Mouse (Mus musculus): Measurements from ENCODE around the gene Optn. TPM values are rescaled to one million over a fixed set of nuclear protein-coding genes. Genes with fewer than 3 reads are reported as not detected.

Gene Optn
- total RNA-seq, 2 experiments from 2014 or later: 23.5 to 26.4 TPM

- no peak for DNase-seq
Observed at GRCm38 (mm10) chr2:5029808-5030207, 34.0 kb downstream of the Optn start.

- no peak for DNase-seq
Observed at GRCm38 (mm10) chr2:5028047-5028446, 35.8 kb downstream of the Optn start.

GRCm38 (mm10) chr2:5027057-5027456, 36.8 kb downstream of the Optn start:
- no peak for DNase-seq

GRCm38 (mm10) chr2:5025162-5025733, 38.6 kb downstream of the Optn start:
- DNase-seq: no peak

- DNase-seq: no peak
Observed at GRCm38 (mm10) chr2:5023699-5024399, 40.0 kb downstream of the Optn start.

GRCm38 (mm10) chr2:5023275-5023674, 40.6 kb downstream of the Optn start:
- DNase-seq: no peak

- DNase-seq: no peak
Observed at GRCm38 (mm10) chr2:5019708-5020107, 44.1 kb downstream of the Optn start.

GRCm38 (mm10) chr2:5016922-5017321, 46.9 kb downstream of the Optn start:
- no peak for DNase-seq

- DNase-seq: no peak
Observed at GRCm38 (mm10) chr2:5015527-5015926, 48.3 kb downstream of the Optn start.

- DNase-seq: no peak
Observed at GRCm38 (mm10) chr2:5014616-5015015, 49.2 kb downstream of the Optn start.

- DNase-seq: peak; percentile 93
Observed at GRCm38 (mm10) chr2:5012491-5013324, 51.1 kb downstream of the Optn start, which contains the start of gene Mcm10. Gene Mcm10 (minus strand): TSS chr2:5012791.

- no peak for DNase-seq
Observed at GRCm38 (mm10) chr2:5011898-5012490, 51.9 kb downstream of the Optn start.

GRCm38 (mm10) chr2:5007107-5007506, 56.7 kb downstream of the Optn start:
- DNase-seq: no peak

- DNase-seq: no peak
Observed at GRCm38 (mm10) chr2:5001266-5001665, 62.6 kb downstream of the Optn start.

GRCm38 (mm10) chr2:4998905-4999304, 64.9 kb downstream of the Optn start:
- no peak for DNase-seq

- no peak for DNase-seq
Observed at GRCm38 (mm10) chr2:4996421-4996824, 67.4 kb downstream of the Optn start.

- DNase-seq: no peak
Observed at GRCm38 (mm10) chr2:4995646-4996045, 68.2 kb downstream of the Optn start.

GRCm38 (mm10) chr2:4994436-4994835, 69.4 kb downstream of the Optn start:
- no peak for DNase-seq

GRCm38 (mm10) chr2:4993584-4993983, 70.3 kb downstream of the Optn start:
- DNase-seq: no peak

- no peak for DNase-seq
Observed at GRCm38 (mm10) chr2:4988826-4989424, 74.9 kb downstream of the Optn start.

- no peak for DNase-seq
Observed at GRCm38 (mm10) chr2:4987388-4988180, 76.3 kb downstream of the Optn start.

Data from gastrocnemius, postnatal 10 days (tissue).